Mouse (Mus musculus) limb, embryonic 13.5 days (tissue): Measurements from ENCODE around the gene Prkaca. TPM values are rescaled to one million over a fixed set of nuclear protein-coding genes. Genes with fewer than 3 reads are reported as not detected.

Experiments
- ATAC-seq: fragments of 200-750 bp; cut with Nextera tagmentation; 2 replicates; pipeline ENCODE4 v1.8.0; 2017; ENCODE audit warnings: low read depth, moderate number of reproducible peaks, moderate TSS enrichment; ENCODE audit not compliant: low FRiP score
- H3K27ac ChIP-seq: fragments of 300-500 bp; sonication (generic); 2 replicates; pipeline ENCODE4 v1.5.1; 2015; ENCODE audit warnings: inconsistent platforms, mild to moderate bottlenecking, moderate library complexity
- H3K27me3 ChIP-seq: fragments of 300-500 bp; sonication (generic); 2 replicates; pipeline ENCODE4 v1.6.1; 2015; ENCODE audit warnings: mild to moderate bottlenecking, inconsistent platforms
- H3K36me3 ChIP-seq: fragments of 300-500 bp; sonication (generic); 2 replicates; pipeline ENCODE4 v1.6.1; 2015; ENCODE audit warnings: inconsistent platforms, mild to moderate bottlenecking, moderate library complexity
- H3K4me1 ChIP-seq: fragments of 300-500 bp; sonication (generic); 2 replicates; pipeline ENCODE4 v1.6.1; 2015; ENCODE audit warnings: inconsistent platforms
- H3K4me2 ChIP-seq: fragments of 300-500 bp; sonication (generic); replicated peaks from 2 replicates; pipeline ENCODE4 v1.6.1; 2015; ENCODE audit warnings: inconsistent platforms, mild to moderate bottlenecking, moderate library complexity
- H3K4me3 ChIP-seq: fragments of 300-500 bp; sonication (generic); 2 replicates; pipeline ENCODE4 v1.5.1; 2015; ENCODE audit warnings: moderate library complexity, mild to moderate bottlenecking, inconsistent platforms
- H3K9ac ChIP-seq: fragments of 300-500 bp; sonication (generic); 2 replicates; pipeline ENCODE4 v1.6.1; 2015; ENCODE audit warnings: mild to moderate bottlenecking, inconsistent platforms
- H3K9me3 ChIP-seq: fragments of 300-500 bp; sonication (generic); 2 replicates; pipeline ENCODE4 v1.6.1; 2016; ENCODE audit warnings: inconsistent platforms
- WGBS: fragments of 180-500 bp; shearing (Covaris S2); methylation state at CpG from one replicate; pipeline ENCODE4 v1.1.7; 2015; 5-methylcytosine and 5-hydroxymethylcytosine counted together
- polyA plus RNA-seq: library from polyadenylated mRNA; unstranded; fragments of >200 nt; fragmentation: Nextera tagmentation; extraction: Ambion mirVana; gene quantifications from 2 replicates; pipeline ENCODE4 v1.2.1, GENCODE M21; 2015

Prkaca gene
- polyA plus RNA-seq, 1 experiment from 2014 or later = 174 TPM

DNA sequence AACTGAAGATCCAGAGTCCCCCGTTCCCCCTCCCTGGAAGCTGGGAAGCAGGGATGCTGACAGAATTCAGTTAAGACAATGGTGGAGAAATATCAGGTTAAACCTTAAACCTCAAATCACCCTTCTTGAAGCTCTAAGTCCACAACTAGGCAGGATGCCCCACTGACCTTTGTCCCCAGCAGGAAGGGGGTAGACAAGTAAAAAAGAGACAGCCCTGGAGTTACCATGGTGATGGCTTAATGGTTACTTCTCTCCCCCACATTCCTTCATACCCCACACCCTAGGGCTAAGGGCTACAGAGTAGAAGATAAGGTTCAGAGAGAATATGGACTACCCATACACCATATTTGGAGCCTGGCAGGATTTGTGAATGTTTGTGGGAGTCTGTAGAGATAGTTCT lies 50.8 kb downstream of the Prkaca start:
- H3K27ac ChIP-seq = no peak overlapping the region
- H3K4me1 ChIP-seq = peaks cover 26% of the 10 kb centered on the region
- no peak overlapping the region for H3K4me2 ChIP-seq
- no peaks in the 10 kb centered on the region for H3K36me3 ChIP-seq
- H3K9me3 ChIP-seq = no peaks in the 10 kb centered on the region
- peaks cover 82% of the 10 kb centered on the region for H3K27me3 ChIP-seq
- no peak for ATAC-seq
- 43% methylated on average over 1 of the region's 1 CpGs for WGBS
- H3K9ac ChIP-seq = no peak overlapping the region
- H3K4me3 ChIP-seq = no peak overlapping the region

GRCm38 (mm10) chr8:84024171-84024570 lies 51.4 kb downstream of the Prkaca start:
- Histone ChIP-seq H3K4me1 (peaks cover 26% of the 10 kb centered on the region), H3K27me3 (peaks cover 86% of the 10 kb centered on the region), H3K9me3 (no peaks in the 10 kb centered on the region), H3K9ac (no peak overlapping the region), H3K36me3 (no peaks in the 10 kb centered on the region), H3K4me2 (no peak overlapping the region), H3K27ac (no peak overlapping the region), H3K4me3 (no peak overlapping the region)
- no peak for ATAC-seq
- 16% methylated on average over 10 of the region's 10 CpGs for WGBS

DNA sequence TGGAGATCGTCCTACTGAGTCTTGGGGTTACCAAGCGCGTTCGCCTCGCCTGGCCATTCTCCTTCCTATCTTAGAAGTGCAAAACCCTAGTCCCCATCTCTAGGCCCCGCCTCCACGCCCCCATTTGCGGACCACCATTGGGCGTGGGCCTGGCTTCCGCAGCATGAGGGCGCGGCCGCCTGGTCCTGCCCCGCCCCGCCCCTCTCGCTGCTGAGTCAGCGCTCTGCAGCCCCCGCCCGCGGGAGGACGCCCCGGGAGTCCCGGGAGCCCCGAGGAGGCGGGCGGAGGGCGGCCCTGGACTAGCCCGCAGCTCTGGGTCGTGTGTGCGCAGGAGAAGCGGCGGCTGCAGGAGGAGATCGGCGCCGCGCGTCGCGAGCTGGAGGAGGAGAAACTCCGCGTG lies 53.1 kb downstream of the Prkaca start:
- peak; percentile 86 for ATAC-seq
- Histone ChIP-seq H3K9me3 (no peaks in the 10 kb centered on the region), H3K27ac (no peak overlapping the region), H3K9ac (peak overlapping the region; percentile 70), H3K4me1 (peaks cover 26% of the 10 kb centered on the region), H3K4me2 (peak overlapping the region; percentile 83), H3K27me3 (peaks cover 71% of the 10 kb centered on the region), H3K36me3 (no peaks in the 10 kb centered on the region), H3K4me3 (peak overlapping the region; percentile 53)
- WGBS = 2% methylated on average over 41 of the region's 41 CpGs

GRCm38 (mm10) chr8:84027449-84027848 lies 54.7 kb downstream of the Prkaca start:
- ATAC-seq = no peak
- H3K4me3 ChIP-seq = no peak overlapping the region
- WGBS = 15% methylated on average over 10 of the region's 10 CpGs
- no peaks in the 10 kb centered on the region for H3K36me3 ChIP-seq
- peaks cover 55% of the 10 kb centered on the region for H3K27me3 ChIP-seq
- H3K9me3 ChIP-seq = no peaks in the 10 kb centered on the region
- H3K9ac ChIP-seq = no peak overlapping the region
- no peak overlapping the region for H3K4me2 ChIP-seq
- no peak overlapping the region for H3K27ac ChIP-seq
- peaks cover 18% of the 10 kb centered on the region for H3K4me1 ChIP-seq

DNA sequence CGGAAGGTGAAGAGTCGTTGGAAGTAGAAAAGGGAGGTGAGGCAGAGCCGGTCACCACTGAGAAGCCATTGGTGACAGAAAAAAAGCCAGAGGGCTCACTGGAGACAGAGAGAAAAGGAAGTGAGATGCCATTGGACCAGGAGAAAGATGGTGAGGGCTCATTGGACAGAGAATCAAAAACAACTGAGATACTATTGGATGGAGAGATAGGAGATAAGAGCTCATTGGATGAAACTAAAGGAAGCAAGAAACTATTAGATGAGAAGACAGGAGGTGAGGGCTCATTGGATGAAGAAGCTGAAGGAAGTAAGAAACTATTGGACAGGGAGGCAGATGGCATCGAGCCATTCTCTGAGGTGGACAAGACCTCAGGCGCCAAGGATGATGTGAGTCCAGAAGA lies 56.5 kb downstream of the Prkaca start:
- ATAC-seq = no peak
- Histone ChIP-seq H3K9ac (no peak overlapping the region), H3K27ac (no peak overlapping the region), H3K4me1 (peaks cover 13% of the 10 kb centered on the region), H3K4me2 (no peak overlapping the region), H3K27me3 (peaks cover 44% of the 10 kb centered on the region), H3K36me3 (no peaks in the 10 kb centered on the region), H3K9me3 (no peaks in the 10 kb centered on the region), H3K4me3 (no peak overlapping the region)
- WGBS = 84% methylated on average over 5 of the region's 5 CpGs

GRCm38 (mm10) chr8:84032777-84033176 lies 60.0 kb downstream of the Prkaca start:
- H3K27ac ChIP-seq = no peak overlapping the region
- no peak overlapping the region for H3K9ac ChIP-seq
- H3K4me2 ChIP-seq = no peak overlapping the region
- no peak overlapping the region for H3K4me3 ChIP-seq
- no peaks in the 10 kb centered on the region for H3K36me3 ChIP-seq
- no peaks in the 10 kb centered on the region for H3K4me1 ChIP-seq
- no peak for ATAC-seq
- WGBS = 70% methylated on average over 4 of the region's 4 CpGs
- no peaks in the 10 kb centered on the region for H3K9me3 ChIP-seq
- H3K27me3 ChIP-seq = peaks cover 24% of the 10 kb centered on the region

DNA sequence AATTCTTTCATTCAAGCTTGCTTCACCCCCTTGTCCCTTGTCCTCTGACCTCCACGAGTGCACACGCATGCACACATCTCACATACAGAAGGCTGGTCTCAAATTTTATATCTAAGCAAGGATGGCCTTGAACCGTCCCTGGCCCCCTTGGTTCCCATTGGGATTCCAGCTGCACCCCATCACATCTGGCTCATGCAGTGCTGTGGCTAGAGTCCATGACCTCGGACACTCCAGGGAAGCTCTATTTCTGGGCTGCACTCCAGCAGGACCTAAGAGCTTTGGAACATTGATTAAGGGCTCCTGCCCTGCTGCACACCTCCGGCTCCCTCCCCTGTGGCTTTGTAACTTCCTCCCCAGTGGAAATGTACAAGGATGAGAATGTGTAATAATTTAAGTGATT lies 65.2 kb downstream of the Prkaca start:
- H3K27me3 ChIP-seq = peaks cover 61% of the 10 kb centered on the region
- ATAC-seq = no peak
- H3K9me3 ChIP-seq = no peaks in the 10 kb centered on the region
- H3K4me3 ChIP-seq = no peak overlapping the region
- H3K9ac ChIP-seq = no peak overlapping the region
- H3K4me1 ChIP-seq = peaks cover 12% of the 10 kb centered on the region
- H3K27ac ChIP-seq = no peak overlapping the region
- no peak overlapping the region for H3K4me2 ChIP-seq
- no peaks in the 10 kb centered on the region for H3K36me3 ChIP-seq
- 71% methylated on average over 5 of the region's 5 CpGs for WGBS

- Histone ChIP-seq H3K27me3 (peaks cover 72% of the 10 kb centered on the region), H3K9me3 (no peaks in the 10 kb centered on the region), H3K4me1 (peaks cover 13% of the 10 kb centered on the region), H3K4me2 (no peak overlapping the region), H3K9ac (no peak overlapping the region), H3K36me3 (no peaks in the 10 kb centered on the region), H3K27ac (no peak overlapping the region), H3K4me3 (no peak overlapping the region)
- WGBS = 6% methylated on average over 5 of the region's 5 CpGs
- no peak; the same call in 1 of the 2 replicates for ATAC-seq
Measured at GRCm38 (mm10) chr8:84039050-84039449, 66.3 kb downstream of the Prkaca start.

DNA sequence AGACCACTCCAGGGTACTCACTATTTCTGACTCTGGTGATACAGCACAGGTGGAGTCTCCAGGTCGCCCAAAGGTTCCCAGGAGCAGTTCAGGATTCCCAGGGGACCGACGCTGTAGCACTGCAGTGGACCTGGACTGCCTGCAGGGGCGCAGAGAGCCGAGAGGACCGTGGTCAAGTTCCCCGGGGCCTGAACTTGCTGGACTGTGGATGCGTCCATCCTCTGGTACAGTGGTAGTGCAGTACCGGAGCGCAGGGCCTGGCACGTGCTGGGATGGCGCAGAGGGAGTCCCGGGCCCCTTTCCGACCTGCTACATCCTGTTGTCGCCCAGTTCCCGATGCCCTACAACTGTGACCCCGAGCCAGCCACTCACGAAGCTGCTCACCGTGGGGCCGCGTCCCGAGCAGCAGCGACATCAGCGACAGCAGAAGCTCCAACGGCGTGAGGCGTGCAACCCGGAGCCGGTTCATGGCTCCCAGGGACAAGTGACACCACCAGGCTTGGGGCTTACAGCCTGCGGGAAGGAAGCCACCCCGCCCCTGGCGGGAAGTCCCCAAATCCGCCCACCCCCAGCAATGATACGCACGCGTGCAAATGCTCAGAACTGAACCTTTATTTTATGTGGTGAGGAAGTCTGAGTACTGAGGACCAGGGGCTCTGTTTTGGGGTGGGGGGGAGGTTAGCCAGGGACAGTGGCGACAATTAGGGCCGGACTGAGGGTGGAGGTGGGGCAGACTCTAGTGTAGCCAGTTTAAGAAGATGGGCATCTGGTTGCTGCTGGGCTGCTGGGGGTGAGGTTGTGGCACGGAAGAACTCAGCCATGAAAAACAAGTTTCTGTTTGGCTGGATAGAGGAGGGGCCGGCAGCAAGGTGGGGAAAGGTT lies 69.5 kb downstream of the Prkaca start, which contains the start of gene Il27ra:
TSS of gene Il27ra (minus strand) at position 524 of the 882 bp plus-strand sequence.
- ATAC-seq = no peak; the same call in 1 of the 2 replicates
- Histone ChIP-seq H3K4me3 (peak within 1 kb of the TSS; percentile 44), H3K9ac (peak within 1 kb of the TSS; percentile 65), H3K36me3 (no peaks in the 10 kb centered on the region), H3K4me1 (peaks cover 15% of the 10 kb centered on the region), H3K27me3 (peaks cover 87% of the 10 kb centered on the region), H3K4me2 (peak within 1 kb of the TSS; percentile 76), H3K27ac (no peak within 1 kb of the TSS), H3K9me3 (no peaks in the 10 kb centered on the region)
- 3% methylated on average over 40 of the region's 40 CpGs for WGBS

- WGBS = 27% methylated on average over 12 of the region's 12 CpGs
- H3K4me2 ChIP-seq = peak overlapping the region; percentile 76
- H3K9me3 ChIP-seq = no peaks in the 10 kb centered on the region
- no peak overlapping the region for H3K27ac ChIP-seq
- H3K9ac ChIP-seq = no peak overlapping the region
- no peaks in the 10 kb centered on the region for H3K36me3 ChIP-seq
- no peak for ATAC-seq
- H3K4me3 ChIP-seq = peak overlapping the region; percentile 44
- peaks cover 84% of the 10 kb centered on the region for H3K27me3 ChIP-seq
- peaks cover 16% of the 10 kb centered on the region for H3K4me1 ChIP-seq
Measured at GRCm38 (mm10) chr8:84042948-84043342, 70.2 kb downstream of the Prkaca start.

GRCm38 (mm10) chr8:84044103-84044502 lies 71.3 kb downstream of the Prkaca start:
- WGBS = 8% methylated on average over 7 of the region's 7 CpGs
- Histone ChIP-seq H3K36me3 (no peaks in the 10 kb centered on the region), H3K9ac (no peak overlapping the region), H3K4me2 (no peak overlapping the region), H3K27ac (no peak overlapping the region), H3K9me3 (no peaks in the 10 kb centered on the region), H3K4me3 (no peak overlapping the region), H3K4me1 (peaks cover 22% of the 10 kb centered on the region), H3K27me3 (peaks cover 82% of the 10 kb centered on the region)
- ATAC-seq = no peak

GRCm38 (mm10) chr8:84044900-84045299 lies 72.1 kb downstream of the Prkaca start, which contains the start of gene Rln3:
TSS of gene Rln3 (minus strand) at chr8:84045000.
- 6% methylated on average over 9 of the region's 9 CpGs for WGBS
- no peak for ATAC-seq
- no peaks in the 10 kb centered on the region for H3K9me3 ChIP-seq
- H3K4me3 ChIP-seq = peak within 1 kb of the TSS; percentile 3; the same call in 1 of the 2 replicates
- H3K9ac ChIP-seq = no peak within 1 kb of the TSS
- peaks cover 22% of the 10 kb centered on the region for H3K4me1 ChIP-seq
- H3K27ac ChIP-seq = no peak within 1 kb of the TSS
- H3K36me3 ChIP-seq = no peaks in the 10 kb centered on the region
- H3K27me3 ChIP-seq = peaks cover 74% of the 10 kb centered on the region
- peak within 1 kb of the TSS; percentile 31; the same call in 1 of the 2 replicates for H3K4me2 ChIP-seq
